Mouse (Mus musculus): ENCODE results near the gene Hspg2. TPM values are rescaled to one million over a fixed set of nuclear protein-coding genes. Genes with fewer than 3 reads are reported as not detected.

Gene Hspg2
- total RNA-seq, 2 experiments from 2014 or later, result 256 to 295 TPM

DNA sequence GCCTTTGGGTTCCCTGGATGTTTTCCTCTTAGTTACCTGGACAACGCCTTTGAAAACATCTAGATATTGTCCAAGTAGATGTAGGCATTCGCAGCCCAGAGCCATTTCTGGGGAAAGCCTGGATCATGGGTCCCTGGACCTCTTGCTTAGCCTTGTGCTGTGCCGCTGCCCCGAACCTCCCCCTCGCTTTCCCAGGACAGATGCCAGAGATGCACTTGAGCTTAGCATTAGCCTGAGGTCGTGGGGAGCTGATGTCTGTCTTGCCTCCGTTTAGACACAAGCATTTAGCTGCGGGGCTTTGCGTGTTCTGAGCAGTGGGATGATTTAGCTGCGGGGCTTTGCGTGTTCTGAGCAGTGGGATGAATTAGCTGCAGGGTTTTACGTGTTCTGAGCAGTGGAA is 31.6 kb downstream of the Hspg2 start:
- no peak for DNase-seq

DNA sequence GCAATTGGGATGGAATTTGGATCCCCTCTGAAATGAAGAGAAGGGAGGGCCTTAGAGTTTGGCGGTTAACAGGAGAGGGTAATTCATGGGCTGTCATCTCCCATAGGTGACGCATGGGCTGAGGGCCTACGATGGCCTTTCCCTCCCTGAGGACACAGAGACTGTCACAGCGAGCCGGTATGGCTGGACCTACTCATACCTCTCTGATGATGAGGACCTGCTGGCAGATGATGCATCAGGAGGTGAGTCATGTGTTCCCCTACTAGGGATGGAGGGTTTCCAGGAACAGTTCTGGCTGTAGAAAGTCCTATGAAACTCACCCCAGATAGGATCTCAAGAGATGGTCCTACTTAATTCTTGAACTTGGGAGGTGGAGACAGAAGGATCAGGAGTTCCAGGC is 32.4 kb downstream of the Hspg2 start:
- DNase-seq, result no peak

DNA sequence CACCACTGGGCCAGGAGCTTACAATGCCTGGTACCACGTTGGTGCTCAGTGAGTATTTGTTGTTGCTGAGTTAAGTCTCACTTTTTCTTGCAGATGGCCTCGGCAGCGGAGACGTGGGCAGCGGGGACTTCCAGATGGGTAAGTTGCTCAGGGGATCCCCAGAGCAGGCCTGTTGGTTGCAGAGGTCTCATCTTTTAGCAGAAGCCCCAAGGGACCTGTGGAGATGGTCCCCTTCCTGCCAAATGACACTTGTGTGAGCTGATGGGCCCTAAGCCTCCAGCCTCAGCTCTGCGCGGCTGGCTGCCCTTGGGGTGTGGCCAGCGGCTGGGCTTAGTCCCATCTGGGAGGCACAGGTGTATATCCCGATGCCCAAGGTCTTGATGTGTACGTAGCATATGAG is 33.6 kb downstream of the Hspg2 start:
- DNase-seq, result no peak

DNA sequence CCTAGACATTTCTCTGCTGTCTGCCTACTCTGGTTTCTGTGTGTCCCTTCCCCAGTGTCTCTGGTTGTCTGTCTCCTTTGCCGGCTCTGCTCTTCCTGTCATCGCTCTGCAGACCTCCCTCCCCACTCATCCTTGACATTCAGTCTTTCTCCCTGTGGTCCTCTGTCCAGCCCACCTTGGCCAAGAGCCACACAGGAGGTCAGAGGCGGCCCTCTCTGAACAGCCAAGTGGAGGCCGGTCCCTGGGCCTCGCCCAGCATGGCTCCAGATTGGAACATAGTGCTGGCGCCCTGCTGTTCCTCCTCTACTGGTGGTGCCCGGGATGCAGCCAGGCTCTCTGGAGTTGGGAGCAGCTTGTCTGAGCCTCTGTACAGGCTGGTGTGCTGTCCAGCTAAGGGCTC is 34.2 kb downstream of the Hspg2 start:
- DNase-seq, result no peak

DNA sequence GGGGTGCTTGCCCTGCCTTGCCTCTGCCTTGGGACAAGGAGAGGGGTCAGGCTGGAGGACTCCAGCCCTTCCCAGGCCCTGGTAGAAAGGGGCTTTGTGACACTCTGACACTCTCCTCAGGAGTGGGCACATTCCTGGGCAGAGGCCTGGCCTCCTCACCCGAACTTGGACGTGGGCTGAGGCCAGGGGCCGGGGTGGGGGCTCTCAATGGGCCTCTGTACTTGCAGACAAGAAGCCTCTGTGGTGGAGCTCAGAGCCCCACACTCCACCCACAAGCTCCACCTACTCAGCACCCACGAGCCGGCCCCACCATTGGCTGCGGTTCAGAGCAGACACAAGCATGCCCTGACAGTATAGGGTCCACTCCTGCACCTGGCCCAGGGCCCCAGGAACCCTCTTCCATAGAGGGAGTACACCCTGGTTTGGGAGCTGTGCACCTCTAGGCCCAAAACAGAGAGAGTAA is 35.0 kb downstream of the Hspg2 start:
- DNase-seq, result no peak

DNA sequence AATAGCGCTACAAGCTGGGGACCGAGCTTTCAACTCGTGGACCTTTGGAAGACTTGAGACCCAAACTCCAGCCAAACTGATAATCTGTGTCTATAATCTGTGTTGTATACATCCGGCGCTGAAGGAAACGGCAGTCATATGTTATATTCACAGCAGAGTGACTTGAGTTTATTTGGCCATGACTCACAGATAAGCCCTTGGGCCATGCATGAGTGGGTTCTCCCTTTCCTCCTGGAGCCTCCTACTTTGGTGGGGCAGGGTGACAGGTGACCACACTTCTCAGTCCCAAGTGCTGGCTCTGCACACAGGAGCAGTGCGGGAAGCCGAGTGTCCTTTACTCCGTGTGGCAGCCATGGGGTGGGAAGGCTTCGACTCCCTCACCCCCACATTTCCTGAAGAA is 38.1 kb downstream of the Hspg2 start:
- DNase-seq, result no peak

DNA sequence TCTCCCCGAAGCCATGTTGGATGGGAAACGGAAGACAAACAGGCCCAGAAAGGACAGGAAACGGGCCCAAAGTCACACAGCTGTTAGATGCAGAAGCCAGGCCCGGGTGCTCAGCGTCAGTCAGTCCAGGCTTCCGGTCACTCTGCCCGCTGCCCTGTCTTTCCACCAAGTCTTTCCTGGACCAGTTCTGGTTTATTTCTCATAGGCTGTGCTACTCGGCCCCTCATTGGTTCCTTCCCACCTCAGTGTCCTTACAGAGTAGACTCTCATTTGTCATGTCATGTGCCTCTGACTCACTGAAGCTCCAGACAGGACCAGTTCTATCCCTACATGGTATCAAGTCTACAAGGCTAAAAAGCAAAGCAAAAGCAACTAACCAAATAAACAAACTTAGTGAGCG is 41.0 kb downstream of the Hspg2 start:
- DNase-seq, result no peak

DNA sequence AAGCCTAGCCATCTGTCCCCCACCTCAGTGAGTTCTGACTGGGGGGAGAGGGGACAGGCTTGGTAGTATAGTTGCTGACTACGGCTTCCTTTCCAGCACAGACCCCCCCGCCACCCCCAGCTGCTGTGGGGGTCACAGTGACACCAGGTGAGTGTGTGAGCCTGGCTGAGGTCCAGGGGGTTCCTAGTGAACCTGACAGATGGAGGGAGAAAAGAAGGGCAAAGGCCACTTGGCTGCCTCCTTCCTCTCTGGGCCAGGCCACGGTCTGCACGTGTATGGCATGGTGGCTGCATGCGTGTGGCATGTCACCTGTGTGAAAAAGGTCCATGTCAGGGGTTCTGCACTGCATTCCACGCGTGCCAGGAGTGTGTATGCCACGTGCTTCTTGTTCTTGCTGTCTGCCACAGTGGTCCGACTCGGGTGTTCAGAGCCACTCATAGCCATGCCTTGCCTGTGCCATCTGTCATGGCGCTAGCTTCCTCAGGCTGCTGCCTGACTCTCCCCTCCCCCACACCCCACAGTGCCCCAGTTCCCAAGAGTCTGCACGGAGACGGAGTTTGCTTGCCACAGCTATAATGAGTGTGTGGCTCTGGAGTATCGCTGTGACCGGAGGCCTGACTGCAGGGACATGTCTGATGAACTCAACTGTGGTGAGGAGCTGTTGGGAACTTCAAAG is 41.6 kb downstream of the Hspg2 start:
- no peak for DNase-seq

DNA sequence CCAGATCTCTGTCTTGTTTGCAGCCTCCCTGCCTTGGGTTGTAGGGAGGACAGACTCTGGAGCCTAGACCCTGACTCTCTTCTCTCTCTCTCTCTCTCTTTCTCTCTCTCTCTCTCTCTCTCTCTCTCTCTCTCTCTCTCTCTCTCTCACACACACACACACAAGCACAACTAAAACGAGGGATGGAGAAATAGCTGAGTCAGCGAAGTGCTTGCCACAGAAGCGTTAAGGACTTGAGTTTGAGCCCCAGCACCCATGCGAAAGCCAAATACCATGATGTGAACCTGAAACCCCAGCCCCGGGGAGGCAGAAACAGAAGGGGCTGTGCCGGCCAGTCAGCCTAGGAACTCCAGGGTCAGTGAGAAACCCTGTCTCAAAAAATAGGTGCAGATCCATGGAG is 44.3 kb downstream of the Hspg2 start:
- no peak for DNase-seq

DNA sequence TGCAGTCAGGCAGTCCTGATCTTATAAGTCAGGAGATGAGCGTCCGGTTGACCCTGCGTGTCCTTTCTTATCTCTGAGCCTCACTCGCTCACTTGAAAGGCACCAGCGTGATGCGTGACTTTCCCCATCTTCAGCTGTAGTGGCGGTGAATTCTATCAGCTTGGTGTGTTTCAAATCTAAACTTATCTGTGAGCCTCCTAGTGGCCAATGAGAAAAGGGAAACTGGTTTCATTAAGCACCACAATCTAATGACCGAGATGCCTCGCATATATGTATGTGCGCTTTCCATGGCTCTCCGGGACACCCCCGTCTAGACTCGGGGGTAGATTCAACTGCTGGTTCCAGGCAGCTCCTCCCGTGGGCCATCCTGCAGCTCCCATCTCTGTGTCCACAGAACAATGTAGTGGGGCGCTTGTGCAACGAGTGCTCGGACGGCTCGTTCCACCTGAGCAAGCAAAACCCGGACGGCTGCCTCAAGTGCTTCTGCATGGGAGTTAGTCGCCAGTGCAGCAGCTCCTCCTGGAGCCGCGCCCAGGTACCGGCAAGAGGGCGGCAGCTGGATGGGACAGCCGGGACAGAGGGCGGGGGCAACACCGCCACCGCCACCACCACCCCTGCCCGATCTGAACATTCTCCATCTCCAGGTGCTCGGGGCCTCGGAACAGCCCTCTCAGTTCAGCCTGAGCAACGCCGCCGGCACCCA is 49.6 kb downstream of the Hspg2 start:
- no peak for DNase-seq

DNA sequence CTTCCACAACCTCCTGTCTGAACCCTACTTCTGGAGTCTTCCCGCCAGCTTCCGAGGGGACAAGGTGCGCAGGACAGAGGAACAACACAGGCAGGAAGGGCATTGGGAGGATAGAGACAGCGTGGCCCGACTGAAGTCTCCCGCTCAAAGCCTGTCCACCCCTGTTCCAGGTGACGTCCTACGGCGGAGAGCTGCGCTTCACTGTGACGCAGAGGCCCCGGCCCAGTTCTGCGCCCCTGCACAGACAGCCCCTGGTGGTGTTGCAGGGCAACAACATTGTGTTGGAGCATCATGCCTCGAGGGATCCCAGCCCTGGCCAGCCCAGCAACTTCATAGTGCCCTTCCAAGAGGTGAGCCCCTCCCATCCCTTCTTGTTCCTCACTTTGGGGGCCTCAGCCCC is 50.2 kb downstream of the Hspg2 start:
- DNase-seq, result no peak

DNA sequence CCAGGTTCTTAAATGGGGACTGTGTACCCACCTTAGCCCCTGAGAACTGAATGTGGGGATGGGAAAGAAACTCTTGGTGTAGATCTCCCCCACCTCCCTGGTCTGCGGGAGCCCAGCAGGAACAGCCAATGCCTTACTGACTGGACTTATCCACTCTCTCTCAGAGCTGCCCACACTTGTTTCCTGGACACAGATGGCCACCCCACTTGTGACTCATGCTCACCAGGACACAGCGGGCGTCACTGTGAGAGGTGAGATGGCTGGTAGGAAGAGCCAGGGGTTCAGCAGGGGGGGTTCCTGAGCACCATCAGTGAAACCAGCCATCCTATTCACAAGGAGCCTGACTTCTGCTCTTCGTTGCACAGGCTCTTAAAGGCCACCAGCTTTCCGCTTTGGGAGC is 51.8 kb downstream of the Hspg2 start:
- no peak for DNase-seq

DNA sequence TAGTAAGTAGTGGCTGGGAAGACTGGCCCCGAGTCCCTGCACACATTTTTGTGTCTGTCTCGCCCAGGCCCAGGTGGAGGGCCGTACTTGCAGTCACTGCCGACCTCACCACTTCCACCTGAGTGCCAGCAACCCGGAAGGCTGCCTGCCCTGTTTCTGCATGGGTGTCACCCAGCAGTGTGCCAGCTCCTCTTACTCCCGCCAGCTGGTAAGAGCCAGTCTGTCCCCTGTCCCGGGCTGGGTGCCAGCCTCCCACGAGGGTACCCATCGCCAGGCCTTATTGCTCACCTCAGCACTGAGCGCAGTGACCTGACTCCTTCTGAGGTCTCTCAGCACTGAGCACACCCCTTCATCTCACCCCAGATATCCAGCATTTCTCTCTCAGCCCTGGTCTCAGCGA is 53.4 kb downstream of the Hspg2 start:
- no peak for DNase-seq

DNA sequence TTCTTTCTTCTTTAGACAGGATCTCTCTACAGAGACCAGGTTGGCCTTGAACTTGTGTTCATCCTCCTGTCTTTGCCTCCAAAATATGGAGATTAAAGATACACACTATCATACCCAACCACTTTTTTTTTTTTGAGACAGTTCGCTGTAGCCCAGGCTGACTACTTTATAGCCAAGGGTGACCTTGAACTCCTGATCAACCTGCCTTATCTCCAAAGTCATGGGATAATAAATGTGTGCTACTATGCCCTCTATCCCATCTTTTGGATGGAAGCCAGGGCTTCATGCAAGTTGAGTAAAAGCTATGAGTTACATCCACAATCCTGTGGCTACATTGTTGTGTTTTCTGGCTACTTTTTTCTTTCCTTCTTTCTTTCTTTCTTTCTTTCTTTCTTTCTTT is 56.9 kb downstream of the Hspg2 start:
- no peak for DNase-seq

DNA sequence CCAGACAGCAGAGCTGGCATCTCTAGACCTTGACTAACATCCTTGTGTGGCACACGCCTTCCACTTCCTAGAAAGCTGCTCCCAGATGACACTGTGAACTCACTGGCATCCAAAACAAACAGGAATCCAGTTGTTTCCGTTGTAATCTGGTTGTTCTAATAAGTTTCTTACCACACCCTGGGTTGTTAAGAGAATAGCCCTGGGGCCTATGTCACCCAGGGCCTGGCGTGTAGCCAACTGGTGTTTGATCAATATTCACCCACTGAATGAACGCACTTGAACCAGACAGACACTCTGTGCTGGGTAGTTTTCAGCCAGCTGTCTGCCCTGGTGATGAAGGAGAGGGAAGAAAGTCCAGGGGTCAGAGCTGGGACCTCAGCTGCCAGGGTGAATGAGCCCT is 58.8 kb downstream of the Hspg2 start:
- no peak for DNase-seq

DNA sequence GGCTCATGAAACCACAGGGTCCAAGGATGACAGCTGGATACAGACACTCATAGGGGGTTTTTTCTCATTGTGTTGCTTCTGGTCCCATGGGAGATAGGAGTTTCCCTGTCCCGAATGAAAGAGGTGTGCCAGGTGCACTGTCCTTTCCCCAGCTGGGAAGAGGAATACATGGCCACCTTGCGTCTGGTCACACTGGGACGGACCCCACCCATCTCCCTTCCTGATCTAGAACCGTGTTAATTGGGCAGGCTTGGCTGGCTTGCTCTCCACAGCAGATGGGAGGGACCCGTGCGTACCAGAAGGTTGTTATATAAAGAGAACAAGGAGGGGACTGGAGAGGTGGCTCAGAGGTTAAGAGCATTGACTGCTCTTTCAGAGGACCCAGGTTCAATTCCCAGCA is 59.3 kb downstream of the Hspg2 start:
- DNase-seq, result no peak

DNA sequence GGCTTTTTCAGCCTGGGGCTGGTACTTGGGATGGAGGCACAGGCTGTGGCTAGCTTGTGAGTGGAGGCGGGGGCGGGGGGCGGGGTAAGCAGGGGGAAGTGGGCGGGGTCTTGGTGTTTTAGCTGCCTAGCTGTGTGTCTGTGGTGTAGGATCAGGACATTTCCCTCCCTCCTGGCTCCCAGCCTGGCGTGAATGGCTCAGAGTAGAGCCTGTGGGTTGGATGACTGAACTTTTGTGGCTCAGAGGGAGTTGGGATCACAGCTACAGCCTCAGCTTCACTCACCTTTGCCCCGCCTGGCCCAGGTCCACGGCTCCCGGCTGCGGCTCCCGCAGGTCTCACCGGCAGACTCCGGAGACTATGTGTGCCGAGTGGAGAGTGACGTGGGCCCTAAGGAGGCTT is 71.8 kb downstream of the Hspg2 start:
- no peak for DNase-seq

DNA sequence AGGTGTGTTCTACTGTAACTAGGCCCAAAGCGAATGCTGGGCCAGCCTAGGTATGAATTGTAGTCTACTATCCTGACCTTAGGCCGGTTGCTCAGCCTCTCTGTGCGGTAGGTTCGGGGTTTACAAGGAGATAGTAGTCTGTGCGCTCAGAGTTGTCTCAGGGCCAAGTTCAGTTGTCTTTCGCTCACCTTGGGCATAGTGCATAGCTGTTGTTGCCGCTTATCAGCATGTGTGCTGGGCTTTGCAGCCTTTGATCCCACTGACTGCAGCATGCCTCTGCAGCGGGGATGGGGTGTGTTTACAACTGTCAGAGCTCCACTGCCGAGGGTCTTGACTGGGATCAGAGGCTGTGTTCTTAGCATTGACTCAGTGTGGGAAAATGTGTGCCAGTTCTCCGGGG is 74.4 kb downstream of the Hspg2 start:
- no peak for DNase-seq

DNA sequence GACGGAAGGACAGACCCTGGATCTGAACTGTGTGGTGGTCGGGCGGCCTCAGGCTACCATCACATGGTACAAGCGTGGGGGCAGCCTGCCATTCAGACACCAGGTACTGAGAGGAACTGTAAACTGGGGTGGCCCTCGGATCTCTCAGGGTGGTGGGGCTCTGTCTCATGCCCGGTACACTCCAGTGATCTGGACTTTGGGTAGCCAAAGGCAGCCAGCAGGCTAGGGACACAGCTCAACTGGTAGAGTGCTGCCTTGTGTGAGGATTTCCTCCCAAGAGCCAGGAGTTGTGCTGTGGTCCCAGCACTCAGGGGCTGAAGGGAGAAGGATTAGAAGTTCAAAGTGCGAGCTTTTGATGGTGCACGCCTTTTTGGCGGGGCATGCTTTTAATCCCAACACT is 77.0 kb downstream of the Hspg2 start:
- DNase-seq, result no peak

DNA sequence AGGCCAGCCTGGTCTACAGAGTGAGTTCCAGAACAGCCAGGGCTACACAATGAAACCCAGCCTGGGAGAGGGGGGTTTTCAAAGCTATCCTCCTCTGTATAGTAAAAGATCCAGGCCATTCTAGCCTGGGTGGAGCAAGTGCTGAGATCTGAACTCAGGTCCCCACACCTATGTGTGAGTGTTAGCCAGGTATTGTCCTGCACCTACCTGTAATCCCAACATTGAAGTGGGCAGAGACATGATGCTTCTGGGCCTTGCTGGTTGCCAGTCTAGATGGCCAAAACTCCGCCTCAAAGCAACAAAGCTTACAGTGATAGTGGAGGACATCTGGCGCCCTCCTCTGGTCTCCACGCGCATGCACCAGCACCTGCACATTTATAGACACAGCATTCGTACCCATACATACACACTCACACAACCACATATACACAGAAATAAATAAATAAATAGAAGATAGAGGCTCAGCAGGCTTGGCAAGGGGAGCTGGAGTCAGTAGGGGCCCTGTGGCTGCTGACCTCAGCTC is 77.5 kb downstream of the Hspg2 start:
- no peak for DNase-seq

DNA sequence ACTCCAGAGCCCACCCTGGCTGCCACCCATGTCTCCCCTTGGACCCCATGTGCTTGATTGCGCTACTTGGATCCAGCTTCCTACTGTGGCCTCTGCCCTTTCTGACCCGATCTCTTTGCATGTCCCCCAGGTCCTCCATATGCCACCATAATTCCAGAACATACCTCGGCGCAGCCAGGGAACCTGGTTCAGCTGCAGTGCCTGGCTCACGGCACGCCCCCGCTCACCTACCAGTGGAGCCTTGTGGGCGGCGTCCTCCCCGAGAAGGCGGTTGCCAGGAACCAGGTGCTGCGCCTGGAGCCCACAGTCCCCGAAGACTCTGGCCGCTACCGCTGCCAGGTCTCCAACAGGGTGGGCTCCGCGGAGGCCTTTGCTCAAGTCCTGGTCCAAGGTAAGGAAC is 84.9 kb downstream of the Hspg2 start:
- DNase-seq, result no peak

DNA sequence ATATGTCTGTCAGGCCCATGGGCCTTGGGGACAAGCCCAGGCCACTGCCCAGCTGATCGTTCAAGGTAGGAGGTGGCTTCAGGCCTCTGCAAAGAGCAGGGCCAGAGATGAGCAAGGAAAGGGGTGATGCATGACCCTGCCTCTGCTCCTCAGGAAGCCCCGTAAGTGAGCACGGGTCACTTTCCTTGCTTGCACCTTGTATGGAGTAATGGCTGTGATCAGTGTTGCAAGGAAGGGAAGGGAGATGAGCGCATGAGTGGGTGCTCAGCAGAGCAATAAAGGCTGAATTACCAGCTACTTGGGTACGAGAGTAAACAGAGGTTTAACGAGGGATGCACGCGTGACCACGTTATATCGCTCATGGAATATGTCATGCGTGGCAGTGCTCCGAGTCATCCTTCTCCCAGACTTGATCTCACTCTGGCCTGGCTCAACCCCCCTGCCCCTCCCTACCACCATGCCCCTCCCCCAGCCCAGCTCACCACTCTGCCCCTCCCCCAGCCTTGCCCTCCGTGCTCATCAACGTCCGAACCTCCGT is 88.2 kb downstream of the Hspg2 start:
- no peak for DNase-seq

DNA sequence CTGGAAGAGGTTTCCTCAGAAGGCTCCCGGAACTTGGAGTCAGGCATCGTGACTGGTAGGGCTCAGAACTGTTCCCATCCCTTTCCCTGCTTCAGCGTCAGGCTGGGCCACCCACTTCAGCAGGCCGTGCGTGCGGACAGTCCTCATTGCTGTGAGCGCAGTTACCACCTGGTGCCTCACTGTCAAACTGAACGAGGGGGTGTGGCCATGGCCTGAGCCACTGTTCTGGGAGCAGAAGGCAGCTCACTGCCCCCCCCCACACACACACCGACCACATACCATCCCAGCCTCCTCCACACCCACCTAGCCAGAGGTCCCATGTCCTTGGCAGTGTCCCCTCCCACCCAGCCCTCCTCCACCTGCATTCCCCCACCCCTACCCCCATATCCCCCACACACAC is 101.3 kb downstream of the Hspg2 start:
- DNase-seq, result no peak

DNA sequence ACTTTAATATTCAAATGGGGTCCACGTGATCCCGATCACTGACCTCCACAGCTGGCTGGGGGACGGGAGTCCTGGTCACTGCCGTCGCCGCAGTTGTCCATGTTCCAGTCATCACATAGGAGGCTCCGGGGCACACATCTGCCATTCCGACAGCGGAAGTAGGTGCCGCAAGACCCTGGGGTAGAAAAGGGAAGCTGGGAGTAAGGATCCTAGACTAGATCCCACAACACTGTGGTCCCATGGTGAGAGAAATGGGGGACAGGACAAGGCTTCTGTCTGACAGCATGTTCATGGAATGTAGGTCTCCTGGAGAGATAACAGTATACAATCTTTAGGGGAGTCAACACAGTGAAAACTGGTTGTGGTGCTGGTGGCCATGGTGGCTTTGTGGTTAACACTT is 105.9 kb downstream of the Hspg2 start, which contains the start of gene Ldlrad2:
Gene Ldlrad2, minus strand, starts transcription at position 101 of the 400 bp plus-strand sequence.
- no peak for DNase-seq

All from gastrocnemius, postnatal 10 days (tissue).